Mouse (Mus musculus) lung, postnatal 25 days (tissue): Measurements from ENCODE around the gene Ptpn14.

Source experiments
- DNase-seq: peaks from one replicate; pipeline ENCODE4 v3.0.0; 2022; ENCODE audit warnings: low spot score

Ptpn14 gene

DNA sequence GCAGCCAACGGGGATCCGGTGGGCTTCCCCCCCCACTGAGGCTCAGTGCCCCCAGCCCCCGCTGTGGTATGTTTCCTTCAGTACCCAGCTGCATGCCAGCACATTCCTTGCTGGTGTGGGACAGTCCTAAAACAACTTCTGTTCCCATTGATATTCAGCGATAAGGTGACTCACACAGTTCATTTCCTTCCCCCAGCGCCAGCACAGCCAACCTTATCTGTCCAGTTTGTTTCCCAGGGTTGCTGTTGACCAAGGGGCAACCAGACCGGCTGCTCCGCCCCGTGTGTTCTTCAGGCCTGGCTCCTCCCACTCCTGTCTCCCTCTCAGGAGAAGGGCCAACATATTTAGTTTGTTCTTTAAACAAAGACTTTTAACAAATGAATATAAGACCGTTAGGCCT is 139.4 kb downstream of the Ptpn14 start:
- DNase-seq = peak; percentile 89

DNA sequence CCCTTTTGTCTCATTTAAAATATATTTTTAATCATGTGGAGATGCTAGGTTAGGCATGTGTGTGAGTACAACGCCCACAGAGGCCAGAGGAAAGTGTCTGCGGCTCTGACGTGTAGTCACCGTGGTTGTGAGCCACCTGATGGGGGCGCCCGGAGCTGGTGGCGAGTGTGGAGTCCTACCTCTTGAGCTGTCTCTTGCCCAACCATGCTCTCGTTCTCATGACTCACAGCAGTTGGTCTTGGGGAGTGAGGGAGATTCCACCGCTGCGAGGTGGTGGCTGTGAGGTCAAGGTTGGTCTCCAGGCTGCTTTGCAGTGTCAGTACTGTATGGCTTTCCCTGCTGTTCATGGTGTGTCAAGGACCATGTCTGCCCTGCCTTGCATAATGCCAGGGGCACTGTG is 140.0 kb downstream of the Ptpn14 start:
- DNase-seq = no peak

- no peak for DNase-seq
Observed at GRCm38 (mm10) chr1:189869651-189870270, 141.7 kb downstream of the Ptpn14 start.

DNA sequence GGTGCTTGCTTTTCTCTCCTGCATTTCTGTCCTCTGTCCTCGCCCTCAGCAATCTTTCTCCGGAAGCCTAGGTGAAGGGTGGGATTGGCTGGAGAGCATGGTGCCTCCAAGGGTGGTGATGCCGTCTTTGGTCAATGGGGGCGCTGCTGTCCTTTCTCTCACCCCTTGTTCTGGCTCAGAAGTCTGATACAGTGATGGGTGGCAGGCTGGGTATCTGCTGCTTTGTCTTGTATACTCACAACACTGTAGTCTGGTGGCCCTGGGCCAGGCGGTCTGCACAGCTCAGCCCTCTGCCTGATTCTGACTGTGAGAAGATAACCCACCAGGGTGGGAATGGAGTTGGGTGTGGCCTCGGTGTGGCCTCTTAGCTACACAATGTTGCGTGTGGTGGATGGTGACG is 142.5 kb downstream of the Ptpn14 start:
- no peak for DNase-seq

GRCm38 (mm10) chr1:189871625-189872024 is 143.6 kb downstream of the Ptpn14 start:
- DNase-seq = no peak

- DNase-seq = no peak
Observed at GRCm38 (mm10) chr1:189872050-189872449, 144.0 kb downstream of the Ptpn14 start.

- DNase-seq = no peak
Observed at GRCm38 (mm10) chr1:189873591-189873990, 145.5 kb downstream of the Ptpn14 start.

GRCm38 (mm10) chr1:189875439-189875861 is 147.4 kb downstream of the Ptpn14 start:
- DNase-seq = peak; percentile 69

DNA sequence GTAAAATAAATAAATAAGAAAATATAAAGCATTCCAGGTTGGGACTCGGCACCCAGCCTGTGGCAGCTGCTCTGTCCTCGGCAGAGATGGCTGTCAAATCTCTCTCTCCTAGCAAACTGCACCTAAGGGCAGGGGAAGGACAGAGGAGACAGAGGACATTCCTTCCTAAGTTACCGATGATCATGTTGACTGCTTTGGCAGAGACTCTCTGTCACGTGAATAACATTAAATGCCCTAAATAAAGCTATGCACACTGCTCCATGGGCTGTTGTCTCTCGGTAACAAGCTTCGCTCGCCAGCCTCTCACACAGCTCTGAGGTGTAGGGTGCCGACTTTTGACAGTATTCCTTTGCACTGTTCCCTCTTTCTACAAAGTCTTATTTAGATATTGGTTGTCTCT is 148.1 kb downstream of the Ptpn14 start:
- DNase-seq = no peak

DNA sequence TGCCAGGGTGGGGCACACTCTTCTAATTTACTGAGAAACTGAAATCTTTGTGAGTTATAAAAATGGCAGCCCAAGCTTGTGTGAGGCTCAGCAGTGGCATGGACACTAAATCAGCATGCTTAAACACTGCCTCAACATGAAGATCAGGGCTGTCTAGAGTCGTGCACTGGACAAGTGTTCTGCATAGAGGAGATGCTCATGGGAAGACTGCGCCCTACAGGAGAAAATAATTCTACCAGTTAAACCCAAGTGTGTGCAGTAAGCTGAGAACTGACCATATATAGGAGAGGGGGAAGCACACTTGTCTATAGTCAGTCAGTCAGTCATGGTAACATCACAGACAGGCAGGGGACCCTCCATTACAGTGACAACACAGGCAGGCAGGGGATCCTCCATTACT is 151.1 kb downstream of the Ptpn14 start:
- no peak for DNase-seq

- DNase-seq = peak; percentile 70
Observed at GRCm38 (mm10) chr1:189879965-189880364, 151.9 kb downstream of the Ptpn14 start.

DNA sequence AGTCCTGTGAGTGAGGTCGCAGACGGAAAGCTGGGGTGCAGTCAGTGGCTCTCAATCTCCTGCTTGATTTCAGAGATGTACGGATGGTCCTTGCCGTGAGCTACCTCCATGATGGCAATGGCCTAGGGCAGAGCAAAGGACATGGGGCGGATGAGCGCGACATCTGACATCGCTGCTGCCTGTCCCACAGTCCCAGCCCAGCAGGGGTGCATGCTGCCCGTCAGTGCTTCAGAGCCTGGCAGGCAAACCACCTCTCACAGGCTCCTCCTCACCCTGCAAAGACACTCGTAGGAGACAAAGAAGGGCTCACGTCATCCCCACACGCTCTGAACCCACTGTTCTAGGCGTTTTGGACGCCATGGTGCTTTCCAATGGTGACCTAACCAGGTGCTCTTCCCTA is 152.7 kb downstream of the Ptpn14 start:
- DNase-seq = no peak

- peak; percentile 48 for DNase-seq
Observed at GRCm38 (mm10) chr1:189882886-189883285, 154.8 kb downstream of the Ptpn14 start.

GRCm38 (mm10) chr1:189883531-189884170 is 155.6 kb downstream of the Ptpn14 start:
- DNase-seq = no peak

GRCm38 (mm10) chr1:189884951-189885350 is 156.9 kb downstream of the Ptpn14 start:
- no peak for DNase-seq

- no peak for DNase-seq
Observed at GRCm38 (mm10) chr1:189885975-189886374, 157.9 kb downstream of the Ptpn14 start.

- peak; percentile 64 for DNase-seq
Observed at GRCm38 (mm10) chr1:189887518-189887917, 159.4 kb downstream of the Ptpn14 start.

GRCm38 (mm10) chr1:189888749-189889148 is 160.7 kb downstream of the Ptpn14 start:
- no peak for DNase-seq

GRCm38 (mm10) chr1:189894191-189894590 is 166.1 kb downstream of the Ptpn14 start:
- no peak for DNase-seq

GRCm38 (mm10) chr1:189897861-189898260 is 169.8 kb downstream of the Ptpn14 start:
- no peak for DNase-seq

DNA sequence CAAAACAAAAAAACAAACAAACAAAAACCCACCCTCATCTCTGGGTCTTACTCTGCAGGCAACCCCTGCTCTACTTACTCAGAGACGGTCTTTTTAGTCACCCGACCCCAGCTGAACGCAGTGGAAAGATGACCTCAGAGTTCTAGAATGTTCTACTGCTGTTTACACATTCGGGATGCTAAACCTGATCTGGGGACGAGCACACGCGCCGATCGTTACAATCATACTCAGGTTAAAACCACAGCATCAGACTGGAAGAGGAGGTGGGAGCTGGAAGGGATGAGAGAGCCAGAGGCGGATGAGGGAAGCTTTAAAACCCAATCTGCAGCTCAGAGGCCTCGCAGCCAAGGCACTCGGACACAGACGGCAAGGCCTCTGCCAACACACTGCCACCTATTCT is 170.6 kb downstream of the Ptpn14 start:
- no peak for DNase-seq

DNA sequence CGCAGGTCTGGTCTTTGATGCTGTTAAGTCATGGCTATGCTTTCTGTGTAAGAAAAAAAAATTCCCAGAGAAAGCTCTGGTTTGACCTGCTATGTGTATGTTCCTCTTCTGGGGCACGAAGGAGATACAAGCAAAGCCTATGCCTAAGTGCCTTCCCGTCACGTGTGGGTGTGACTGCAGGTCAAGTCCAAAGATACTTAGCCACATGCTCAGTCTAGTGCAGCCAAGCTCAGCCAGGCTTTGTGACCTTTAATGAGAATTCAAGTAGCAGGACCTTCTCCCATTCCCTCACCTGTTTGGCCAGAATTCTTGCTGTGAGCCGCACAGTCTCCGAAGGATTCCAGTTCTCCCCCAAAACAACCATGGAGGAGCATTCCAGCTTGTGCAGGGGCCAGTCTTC is 171.5 kb downstream of the Ptpn14 start:
- no peak for DNase-seq

DNA sequence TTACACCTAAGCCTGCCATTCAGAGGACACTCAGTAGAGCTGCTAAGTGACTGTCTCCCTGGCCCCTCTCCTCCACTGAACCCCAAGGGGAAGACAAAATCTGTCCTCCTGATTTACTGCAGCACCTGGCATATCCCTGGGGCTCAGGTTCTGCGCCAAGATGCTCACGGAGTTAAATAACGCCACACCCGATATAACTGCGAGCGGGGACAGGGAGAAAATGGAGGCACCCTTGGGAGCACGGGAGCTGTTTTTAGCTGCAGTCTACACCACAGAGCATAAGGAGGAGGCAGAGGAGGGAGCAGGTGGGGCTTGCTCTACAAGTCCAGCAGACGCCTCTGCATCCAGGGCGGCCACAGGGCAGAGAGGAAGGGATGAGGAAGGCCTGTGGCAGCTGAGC is 174.3 kb downstream of the Ptpn14 start:
- DNase-seq = no peak

DNA sequence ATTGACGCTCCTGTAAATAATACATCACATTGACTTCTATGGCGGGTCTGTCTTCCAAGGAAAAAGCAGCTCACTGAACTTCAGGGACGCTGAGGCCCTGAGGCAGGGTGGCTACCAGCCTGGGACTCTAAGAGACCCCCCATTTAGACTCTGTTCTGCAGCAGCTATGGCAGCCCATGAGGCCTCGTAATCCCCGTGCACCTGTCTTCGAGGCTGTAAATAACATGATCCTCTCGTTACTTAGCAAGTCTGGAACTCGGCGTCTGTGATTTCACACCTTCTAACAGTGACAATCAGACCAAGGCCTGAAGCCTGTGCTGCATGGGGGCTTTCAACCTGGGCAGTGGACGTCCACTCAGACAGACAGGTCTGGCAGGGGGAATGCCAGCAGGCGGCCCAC is 175.1 kb downstream of the Ptpn14 start:
- no peak for DNase-seq
